Mouse (Mus musculus) hindbrain, embryonic 10.5 days (tissue): ENCODE results near the gene Parm1. TPM values are rescaled to one million over a fixed set of nuclear protein-coding genes. Genes with fewer than 3 reads are reported as not detected.
A peak's percentile ranks its signal among the peaks of the same experiment; 100 is the strongest.

ENCODE experiments used
- DNase-seq: peaks from one replicate; pipeline ENCODE4 v3.0.0-alpha.2; 2017; ENCODE audit warnings: low spot score
- H3K27ac ChIP-seq: fragments of 300-500 bp; sonication (generic); 2 replicates; pipeline ENCODE4 v1.5.1; 2016; ENCODE audit warnings: mild to moderate bottlenecking, moderate library complexity
- H3K27me3 ChIP-seq: fragments of 300-500 bp; sonication (generic); 2 replicates; pipeline ENCODE4 v1.6.1; 2016; ENCODE audit warnings: mild to moderate bottlenecking; ENCODE audit not compliant: poor library complexity, insufficient read depth, severe bottlenecking
- H3K36me3 ChIP-seq: fragments of 300-500 bp; sonication (generic); 2 replicates; pipeline ENCODE4 v1.6.1; 2016; ENCODE audit warnings: mild to moderate bottlenecking, moderate library complexity
- H3K4me1 ChIP-seq: fragments of 300-500 bp; sonication (generic); replicated peaks from 2 replicates; pipeline ENCODE4 v1.6.1; 2016; ENCODE audit warnings: mild to moderate bottlenecking
- H3K4me3 ChIP-seq: fragments of 300-500 bp; sonication (generic); 2 replicates; pipeline ENCODE4 v1.5.1; 2016; ENCODE audit warnings: mild to moderate bottlenecking, moderate library complexity
- H3K9me3 ChIP-seq: fragments of 300-500 bp; sonication (generic); 2 replicates; pipeline ENCODE4 v1.6.1; 2016; ENCODE audit warnings: mild to moderate bottlenecking, moderate library complexity
- WGBS: fragments of 180-500 bp; shearing (Covaris S2); methylation state at CpG from one replicate; pipeline ENCODE4 v1.1.7; 2016; 5-methylcytosine and 5-hydroxymethylcytosine counted together
- polyA plus RNA-seq: library from polyadenylated mRNA; unstranded; fragments of >200 nt; fragmentation: Nextera tagmentation; extraction: Ambion mirVana; gene quantifications from 2 replicates; pipeline ENCODE4 v1.2.1, GENCODE M21; 2016

Gene Parm1
- polyA plus RNA-seq, 1 experiment from 2014 or later = 16.3 TPM

DNA sequence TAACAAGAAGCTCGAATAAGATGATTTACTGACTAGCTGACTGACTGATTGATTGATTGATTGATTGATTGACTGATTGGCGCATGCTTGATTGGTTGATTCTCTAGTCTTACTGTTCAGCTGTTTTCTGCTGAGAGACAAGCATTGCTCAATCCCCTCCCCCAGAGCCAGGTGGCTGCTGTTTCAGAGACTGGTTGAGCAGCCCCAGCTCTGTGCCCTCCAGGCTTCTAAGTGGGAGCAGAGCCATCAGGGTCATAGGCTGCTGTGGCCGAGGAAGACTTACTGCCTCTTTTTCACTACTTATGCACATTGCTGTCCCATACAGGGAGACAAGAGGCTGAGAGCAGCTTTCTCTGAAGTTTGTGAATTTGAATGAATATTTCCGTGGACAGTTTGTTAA lies 2.1 kb downstream of the Parm1 start:
- peak overlapping the region; percentile 64; the same call in 1 of the 2 replicates for H3K4me3 ChIP-seq
- peak; percentile 47 for DNase-seq
- H3K27me3 ChIP-seq = peaks cover 31% of the 10 kb centered on the region
- H3K4me1 ChIP-seq = peaks cover 35% of the 10 kb centered on the region
- H3K27ac ChIP-seq = no peak overlapping the region
- H3K36me3 ChIP-seq = no peaks in the 10 kb centered on the region
- WGBS = 44% methylated on average over 4 of the region's 4 CpGs
- no peaks in the 10 kb centered on the region for H3K9me3 ChIP-seq

GRCm38 (mm10) chr5:91532748-91533496 lies 15.5 kb downstream of the Parm1 start:
- H3K36me3 ChIP-seq = no peaks in the 10 kb centered on the region
- no peaks in the 10 kb centered on the region for H3K4me1 ChIP-seq
- WGBS = 85% methylated on average over 10 of the region's 10 CpGs
- no peak overlapping the region for H3K4me3 ChIP-seq
- no peaks in the 10 kb centered on the region for H3K9me3 ChIP-seq
- H3K27me3 ChIP-seq = no peaks in the 10 kb centered on the region
- no peak overlapping the region for H3K27ac ChIP-seq
- no peak for DNase-seq

GRCm38 (mm10) chr5:91559071-91559610 lies 41.7 kb downstream of the Parm1 start:
- DNase-seq = no peak
- no peaks in the 10 kb centered on the region for H3K36me3 ChIP-seq
- H3K27me3 ChIP-seq = no peaks in the 10 kb centered on the region
- H3K9me3 ChIP-seq = peaks cover 3% of the 10 kb centered on the region; the same call in 1 of the 2 replicates
- no peak overlapping the region for H3K4me3 ChIP-seq
- H3K27ac ChIP-seq = no peak overlapping the region
- no peaks in the 10 kb centered on the region for H3K4me1 ChIP-seq
- WGBS = 93% methylated on average over 7 of the region's 7 CpGs

DNA sequence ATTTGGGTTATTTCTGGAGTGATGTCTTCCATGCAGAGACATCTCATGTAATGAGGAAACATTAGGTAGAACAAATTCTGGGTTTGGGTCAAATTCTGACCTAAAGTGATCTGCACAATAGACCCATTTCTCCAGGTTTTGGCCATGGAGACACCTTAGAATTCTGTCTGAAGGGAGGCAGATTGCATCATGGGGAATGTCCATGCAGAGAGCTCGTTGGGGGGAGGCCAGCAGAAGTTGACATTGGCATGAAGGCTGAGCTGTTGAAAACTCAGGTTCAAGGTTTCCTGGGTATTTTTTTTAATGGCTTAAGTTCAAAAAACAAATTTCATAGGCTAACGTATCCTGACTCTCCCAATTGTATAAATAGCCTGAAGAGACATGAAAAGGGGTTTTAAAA lies 42.3 kb downstream of the Parm1 start:
- Histone ChIP-seq H3K27ac (no peak overlapping the region), H3K9me3 (peaks cover 3% of the 10 kb centered on the region; the same call in 1 of the 2 replicates), H3K36me3 (no peaks in the 10 kb centered on the region), H3K27me3 (no peaks in the 10 kb centered on the region), H3K4me1 (no peaks in the 10 kb centered on the region), H3K4me3 (no peak overlapping the region)
- 82% methylated on average over 2 of the region's 2 CpGs for WGBS
- no peak for DNase-seq

DNA sequence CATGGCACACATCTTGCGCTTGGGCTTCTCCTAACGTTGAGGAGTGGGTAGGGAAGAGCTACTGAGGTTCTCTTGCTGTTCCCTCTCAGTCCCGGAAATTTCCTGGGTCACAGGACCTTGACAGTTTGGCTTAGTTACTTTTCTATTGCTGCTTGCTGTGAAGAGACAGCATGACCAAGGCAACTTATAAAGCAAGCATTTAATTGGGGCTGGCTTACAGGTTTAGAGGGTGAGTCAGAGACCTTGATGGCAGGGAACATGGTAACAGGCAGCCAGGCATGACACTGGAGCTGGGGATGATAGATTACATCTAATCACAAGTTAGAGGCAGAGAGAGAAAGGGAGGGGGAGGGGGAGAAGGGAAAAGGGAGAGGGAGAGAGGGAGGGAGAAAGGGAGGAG lies 44.0 kb downstream of the Parm1 start:
- Histone ChIP-seq H3K36me3 (no peaks in the 10 kb centered on the region), H3K27ac (no peak overlapping the region), H3K4me3 (no peak overlapping the region), H3K9me3 (peaks cover 3% of the 10 kb centered on the region; the same call in 1 of the 2 replicates), H3K27me3 (no peaks in the 10 kb centered on the region), H3K4me1 (no peaks in the 10 kb centered on the region)
- no peak for DNase-seq
- 88% methylated on average over 3 of the region's 3 CpGs for WGBS

DNA sequence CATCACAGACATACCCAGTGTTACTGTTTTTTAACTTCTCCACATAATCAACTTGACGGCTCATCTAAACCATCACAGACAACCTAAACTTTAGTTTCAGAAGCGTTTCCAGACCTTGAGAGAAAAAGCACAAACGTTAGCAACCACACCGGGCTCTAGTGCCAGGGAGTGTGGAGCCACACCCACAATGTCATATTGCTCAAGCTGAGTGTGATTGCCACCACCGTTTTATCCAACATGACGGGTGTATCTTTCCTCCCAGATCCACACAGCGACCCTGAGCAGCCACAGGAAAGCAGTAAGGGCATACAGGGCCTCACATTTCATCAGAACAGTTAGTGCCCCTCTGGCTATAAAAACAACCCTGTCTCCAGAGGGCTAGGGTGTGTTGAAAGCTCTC lies 45.1 kb downstream of the Parm1 start:
- no peaks in the 10 kb centered on the region for H3K36me3 ChIP-seq
- H3K4me3 ChIP-seq = no peak overlapping the region
- no peak for DNase-seq
- no peaks in the 10 kb centered on the region for H3K4me1 ChIP-seq
- H3K27ac ChIP-seq = no peak overlapping the region
- no peaks in the 10 kb centered on the region for H3K27me3 ChIP-seq
- peaks cover 3% of the 10 kb centered on the region; the same call in 1 of the 2 replicates for H3K9me3 ChIP-seq
- 69% methylated on average over 7 of the region's 7 CpGs for WGBS

- H3K36me3 ChIP-seq = no peaks in the 10 kb centered on the region
- WGBS = 99% methylated on average over 3 of the region's 3 CpGs
- peaks cover 3% of the 10 kb centered on the region; the same call in 1 of the 2 replicates for H3K9me3 ChIP-seq
- no peak overlapping the region for H3K27ac ChIP-seq
- no peaks in the 10 kb centered on the region for H3K4me1 ChIP-seq
- no peak overlapping the region for H3K4me3 ChIP-seq
- no peaks in the 10 kb centered on the region for H3K27me3 ChIP-seq
- no peak for DNase-seq
These were observed 46.6 kb downstream of the Parm1 start for GRCm38 (mm10) chr5:91564054-91564453.

DNA sequence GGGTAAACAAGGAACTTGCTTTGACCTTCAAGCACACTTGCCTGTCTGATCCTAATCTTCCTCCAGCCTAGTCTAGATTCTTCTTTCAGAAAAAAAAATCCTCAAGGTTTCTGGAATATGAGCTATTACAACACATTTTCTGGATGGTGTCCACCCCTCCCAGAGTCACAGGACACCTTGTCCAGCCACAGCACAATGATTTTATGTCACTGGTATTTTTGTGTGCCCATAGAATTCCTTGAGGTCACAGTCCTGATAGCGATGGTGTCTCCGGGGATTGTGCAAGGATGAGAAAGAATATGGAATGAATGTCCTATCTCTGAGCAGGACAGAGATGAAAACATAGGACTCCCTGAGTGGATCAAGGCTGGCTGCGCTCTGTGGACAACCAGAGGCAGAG lies 48.0 kb downstream of the Parm1 start:
- no peaks in the 10 kb centered on the region for H3K4me1 ChIP-seq

DNA sequence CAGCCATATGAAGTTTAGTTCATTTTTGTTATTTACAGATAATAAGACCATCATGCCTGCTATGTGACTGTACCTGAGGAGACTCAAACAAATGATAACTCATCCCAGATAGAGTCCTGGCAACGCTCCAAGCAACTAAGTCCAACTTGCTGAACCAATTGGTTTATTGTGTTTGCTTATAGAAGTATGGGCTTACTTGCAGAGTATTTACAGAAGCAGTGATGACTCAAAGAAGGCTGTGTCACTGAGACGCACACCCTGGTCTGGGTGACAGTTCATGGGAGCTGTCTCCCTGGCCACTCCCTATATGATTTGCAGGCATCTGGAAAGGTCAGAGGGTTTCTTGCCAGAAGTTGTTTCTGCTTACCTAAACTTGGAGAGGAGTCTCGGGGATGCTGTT lies 49.2 kb downstream of the Parm1 start:
- H3K27me3 ChIP-seq = no peaks in the 10 kb centered on the region
- H3K27ac ChIP-seq = no peak overlapping the region
- DNase-seq = no peak
- H3K4me1 ChIP-seq = no peaks in the 10 kb centered on the region
- H3K4me3 ChIP-seq = no peak overlapping the region
- H3K36me3 ChIP-seq = no peaks in the 10 kb centered on the region
- 81% methylated on average over 3 of the region's 3 CpGs for WGBS
- H3K9me3 ChIP-seq = peaks cover 1% of the 10 kb centered on the region; the same call in 1 of the 2 replicates

More for the DNA sequence above, 48.0 kb downstream of the Parm1 start:
- Histone ChIP-seq H3K27ac (no peak overlapping the region), H3K36me3 (no peaks in the 10 kb centered on the region), H3K4me3 (no peak overlapping the region), H3K27me3 (no peaks in the 10 kb centered on the region), H3K9me3 (peaks cover 3% of the 10 kb centered on the region; the same call in 1 of the 2 replicates)
- DNase-seq = no peak
- WGBS = 94% methylated on average over 3 of the region's 3 CpGs

GRCm38 (mm10) chr5:91574211-91574610 lies 56.8 kb downstream of the Parm1 start:
- no peaks in the 10 kb centered on the region for H3K4me1 ChIP-seq
- WGBS = 87% methylated on average over 2 of the region's 2 CpGs

GRCm38 (mm10) chr5:91578924-91579323 lies 61.5 kb downstream of the Parm1 start:
- no peak for DNase-seq
- Histone ChIP-seq H3K9me3 (no peaks in the 10 kb centered on the region), H3K4me1 (no peaks in the 10 kb centered on the region), H3K36me3 (no peaks in the 10 kb centered on the region), H3K4me3 (no peak overlapping the region), H3K27ac (no peak overlapping the region), H3K27me3 (no peaks in the 10 kb centered on the region)
- 89% methylated on average over 7 of the region's 7 CpGs for WGBS

More at GRCm38 (mm10) chr5:91574211-91574610, 56.8 kb downstream of the Parm1 start:
- H3K9me3 ChIP-seq = no peaks in the 10 kb centered on the region
- no peaks in the 10 kb centered on the region for H3K36me3 ChIP-seq
- no peak for DNase-seq
- no peaks in the 10 kb centered on the region for H3K27me3 ChIP-seq
- H3K4me3 ChIP-seq = no peak overlapping the region
- no peak overlapping the region for H3K27ac ChIP-seq

GRCm38 (mm10) chr5:91581799-91582198 lies 64.4 kb downstream of the Parm1 start:
- WGBS = 91% methylated on average over 4 of the region's 4 CpGs
- DNase-seq = no peak
- H3K27me3 ChIP-seq = no peaks in the 10 kb centered on the region
- no peaks in the 10 kb centered on the region for H3K36me3 ChIP-seq
- no peak overlapping the region for H3K4me3 ChIP-seq
- no peak overlapping the region for H3K27ac ChIP-seq
- H3K4me1 ChIP-seq = no peaks in the 10 kb centered on the region
- H3K9me3 ChIP-seq = no peaks in the 10 kb centered on the region

DNA sequence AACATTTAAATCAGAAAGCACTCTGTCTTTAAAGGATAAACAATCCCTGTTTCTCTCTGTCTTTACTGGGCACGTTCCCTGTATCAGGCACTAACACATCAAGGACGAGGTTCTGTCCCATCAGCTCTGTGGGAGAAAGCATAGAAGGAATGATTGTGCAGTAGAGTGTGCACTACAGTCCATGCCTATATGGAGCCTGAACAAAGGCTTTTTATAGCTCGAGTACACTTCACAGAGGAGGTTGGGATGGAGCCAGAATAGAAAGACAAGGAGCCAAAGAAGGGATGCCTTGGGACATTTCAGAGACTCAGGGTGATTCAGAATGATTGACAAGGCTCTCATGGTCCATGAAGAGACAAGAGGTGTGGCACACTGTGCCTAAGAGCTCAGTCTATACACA lies 68.8 kb downstream of the Parm1 start:
- DNase-seq = no peak
- no peaks in the 10 kb centered on the region for H3K27me3 ChIP-seq
- no peak overlapping the region for H3K4me3 ChIP-seq
- 47% methylated on average over 3 of the region's 3 CpGs for WGBS
- no peak overlapping the region for H3K27ac ChIP-seq
- no peaks in the 10 kb centered on the region for H3K36me3 ChIP-seq
- H3K9me3 ChIP-seq = no peaks in the 10 kb centered on the region
- no peaks in the 10 kb centered on the region for H3K4me1 ChIP-seq
